Mouse (Mus musculus): ENCODE results near the gene Pank4.

The Pank4 gene

DNA sequence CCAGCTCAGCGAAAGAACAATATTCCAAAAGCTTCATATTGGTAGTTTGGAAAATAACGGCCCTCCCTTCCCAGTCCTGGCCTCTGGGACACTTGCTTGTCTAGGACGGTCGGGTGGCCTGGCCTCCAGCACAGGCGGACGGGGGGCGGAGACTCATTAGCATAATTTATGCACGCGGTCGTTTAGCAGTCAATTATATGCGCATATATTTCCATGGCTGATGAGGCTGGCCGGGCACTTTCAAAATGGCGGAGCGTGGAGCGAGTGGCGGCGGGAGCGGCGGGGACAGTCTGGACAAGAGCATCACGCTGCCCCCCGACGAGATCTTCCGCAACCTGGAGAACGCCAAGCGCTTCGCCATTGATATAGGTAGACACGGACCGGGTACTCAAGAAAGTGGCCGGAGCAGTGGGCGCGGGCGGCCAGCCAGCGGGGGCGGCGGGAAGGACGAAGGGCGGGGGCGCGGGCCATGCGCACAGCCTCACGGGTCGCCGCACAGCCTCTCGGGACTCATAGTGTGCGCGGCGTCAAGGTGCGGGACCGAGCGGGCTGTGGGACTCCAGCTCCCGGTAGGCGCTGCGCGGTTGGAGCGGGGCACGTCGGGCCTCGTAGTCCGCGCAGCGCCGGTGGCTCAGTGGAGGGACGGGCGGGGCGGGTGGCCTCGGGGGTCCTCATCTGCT is at the start of gene Pank4:
Pank4 (plus strand) TSS at position 223 of the 680 bp plus-strand sequence.
- DNase-seq (ENCODE audit: low read depth, low spot score): peak; percentile 87

DNA sequence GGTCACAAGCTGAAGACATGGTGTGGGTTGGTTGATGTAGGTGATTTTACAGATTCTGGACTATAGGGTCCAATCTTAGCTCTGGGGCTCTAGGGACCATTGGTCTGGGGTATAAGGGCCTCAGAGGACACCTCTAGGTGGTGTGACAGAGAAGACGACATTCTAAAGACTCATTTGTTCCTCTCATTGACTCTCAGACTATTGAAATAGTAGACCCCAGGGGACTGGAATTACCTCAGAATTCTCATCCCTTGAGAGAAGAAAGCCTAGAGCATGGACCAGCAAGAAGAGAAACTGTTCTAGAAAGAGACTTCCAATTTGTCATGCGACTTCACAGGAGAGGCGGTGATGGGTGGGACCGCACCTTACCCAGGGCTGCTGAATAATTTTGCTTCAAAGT is 49.7 kb upstream of the Pank4 start:
- no peak for DNase-seq (ENCODE audit: low read depth, low spot score)

DNA sequence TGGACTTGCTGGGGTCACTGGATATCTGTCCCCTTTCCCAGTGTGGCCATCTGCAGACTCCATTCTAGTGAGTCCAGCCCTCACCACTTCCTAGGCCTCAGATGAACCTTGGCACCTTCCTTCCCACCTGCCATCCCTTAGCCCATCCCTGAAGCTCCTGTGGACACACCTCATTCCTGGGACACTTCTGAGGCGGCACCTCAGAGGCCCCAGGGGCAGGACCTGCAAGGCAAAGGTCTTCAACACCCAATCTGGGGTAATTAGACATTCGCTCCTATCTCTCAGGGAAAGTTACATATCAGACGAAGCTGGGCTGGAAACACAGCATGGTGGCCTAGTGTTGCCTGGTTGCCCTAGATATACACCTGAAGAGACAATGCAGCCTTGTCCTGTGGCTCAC is 49.2 kb upstream of the Pank4 start:
- no peak for DNase-seq (ENCODE audit: low read depth, low spot score)

DNA sequence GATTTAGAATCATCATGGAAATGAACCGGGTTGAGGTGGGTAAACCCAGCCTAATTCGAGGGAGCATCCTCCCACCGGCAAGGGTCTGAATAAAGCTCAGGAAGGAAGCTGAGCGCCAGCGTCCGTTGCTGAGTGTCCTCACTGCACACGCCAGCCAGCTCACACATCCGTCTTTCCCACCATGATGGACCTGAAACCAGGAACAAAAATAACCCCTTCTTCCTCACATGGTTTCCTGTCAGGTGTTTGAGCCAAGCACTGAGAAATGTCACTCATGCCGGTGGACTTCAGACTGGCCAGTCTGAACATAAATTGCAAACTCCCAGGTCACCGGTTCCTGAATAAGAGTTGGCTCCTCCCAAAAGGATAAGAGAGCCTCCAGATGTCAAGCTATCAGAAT is 48.6 kb upstream of the Pank4 start:
- DNase-seq (ENCODE audit: low read depth, low spot score): no peak

DNA sequence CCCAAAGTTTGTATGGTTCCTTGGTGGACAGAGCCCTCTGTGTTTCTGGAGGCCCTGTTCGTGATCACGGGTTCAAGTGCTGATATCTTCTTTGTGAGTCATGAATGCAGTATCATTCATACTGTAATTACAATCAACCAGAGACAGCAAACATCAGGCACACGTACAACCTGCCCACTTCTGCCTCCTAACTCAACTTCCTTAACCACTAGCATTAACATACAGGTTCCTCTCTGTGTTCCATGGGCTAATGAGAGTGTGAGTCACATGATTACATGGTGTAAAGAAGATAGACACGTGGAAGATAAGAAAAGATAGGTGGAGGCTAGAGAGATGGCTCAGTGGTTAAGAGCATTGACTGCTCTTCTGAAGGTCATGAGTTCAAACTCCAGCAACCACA is 47.3 kb upstream of the Pank4 start:
- no peak for DNase-seq (ENCODE audit: low read depth, low spot score)

DNA sequence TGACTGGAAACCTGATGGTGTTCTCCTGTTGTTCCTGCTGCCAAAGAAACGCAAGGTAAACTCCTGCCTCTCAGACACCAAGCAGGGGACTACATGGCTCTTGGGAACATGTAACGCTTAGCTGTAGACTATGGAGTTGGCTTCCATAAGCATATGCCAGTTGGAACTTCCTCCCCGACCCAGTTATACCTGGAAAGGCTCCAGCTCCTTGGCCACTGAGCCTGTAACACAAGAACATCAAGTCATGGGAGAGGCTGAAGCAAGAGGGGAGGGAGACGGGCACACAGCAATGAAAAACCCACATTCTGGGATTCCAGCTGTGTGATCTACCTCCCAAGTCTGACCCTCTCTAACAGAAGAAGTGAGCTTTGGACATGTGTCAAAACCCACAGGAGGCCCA is 41.6 kb upstream of the Pank4 start:
- DNase-seq (ENCODE audit: low read depth, low spot score): no peak

DNA sequence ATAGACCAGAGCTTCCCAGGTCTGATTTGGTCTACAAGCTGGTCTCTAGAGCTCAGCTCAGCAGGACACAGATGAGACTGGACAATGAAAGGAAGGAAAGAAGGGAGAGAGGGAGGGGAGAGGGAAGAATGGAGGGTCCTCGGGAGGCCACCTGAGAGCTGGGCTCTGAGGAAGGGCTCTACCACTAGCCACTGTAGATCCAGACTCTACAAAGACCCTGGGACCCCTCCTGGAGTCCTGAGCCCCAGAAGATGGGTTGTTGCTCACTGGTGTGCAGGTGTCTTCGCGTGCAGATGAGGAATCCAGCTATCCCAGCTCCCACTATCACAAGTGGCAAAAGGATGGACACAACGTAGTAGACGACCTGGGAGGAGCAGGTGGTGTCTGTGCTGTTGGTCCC is 41.0 kb upstream of the Pank4 start:
- DNase-seq (ENCODE audit: low read depth, low spot score): no peak

DNA sequence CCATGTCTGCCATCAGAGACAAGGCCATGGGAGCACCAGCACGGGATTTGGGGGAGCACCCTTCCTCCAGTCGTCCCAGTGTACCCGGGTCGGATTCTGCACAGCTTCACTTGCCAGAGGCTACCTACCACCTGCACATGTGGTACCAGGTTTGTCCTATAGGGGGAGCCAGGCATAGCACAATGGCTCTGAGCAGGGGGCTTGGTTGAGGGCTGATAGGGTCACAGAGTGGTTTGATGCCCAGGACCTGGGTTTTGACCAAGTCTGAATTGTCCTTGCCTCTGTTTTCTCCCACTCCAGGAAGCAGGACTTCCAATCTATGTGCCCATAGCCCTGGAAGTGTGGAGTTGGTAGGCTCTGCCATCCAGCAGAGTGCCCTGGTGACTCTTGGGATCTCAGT is 38.5 kb upstream of the Pank4 start:
- peak; percentile 61 for DNase-seq (ENCODE audit: low read depth, low spot score)

DNA sequence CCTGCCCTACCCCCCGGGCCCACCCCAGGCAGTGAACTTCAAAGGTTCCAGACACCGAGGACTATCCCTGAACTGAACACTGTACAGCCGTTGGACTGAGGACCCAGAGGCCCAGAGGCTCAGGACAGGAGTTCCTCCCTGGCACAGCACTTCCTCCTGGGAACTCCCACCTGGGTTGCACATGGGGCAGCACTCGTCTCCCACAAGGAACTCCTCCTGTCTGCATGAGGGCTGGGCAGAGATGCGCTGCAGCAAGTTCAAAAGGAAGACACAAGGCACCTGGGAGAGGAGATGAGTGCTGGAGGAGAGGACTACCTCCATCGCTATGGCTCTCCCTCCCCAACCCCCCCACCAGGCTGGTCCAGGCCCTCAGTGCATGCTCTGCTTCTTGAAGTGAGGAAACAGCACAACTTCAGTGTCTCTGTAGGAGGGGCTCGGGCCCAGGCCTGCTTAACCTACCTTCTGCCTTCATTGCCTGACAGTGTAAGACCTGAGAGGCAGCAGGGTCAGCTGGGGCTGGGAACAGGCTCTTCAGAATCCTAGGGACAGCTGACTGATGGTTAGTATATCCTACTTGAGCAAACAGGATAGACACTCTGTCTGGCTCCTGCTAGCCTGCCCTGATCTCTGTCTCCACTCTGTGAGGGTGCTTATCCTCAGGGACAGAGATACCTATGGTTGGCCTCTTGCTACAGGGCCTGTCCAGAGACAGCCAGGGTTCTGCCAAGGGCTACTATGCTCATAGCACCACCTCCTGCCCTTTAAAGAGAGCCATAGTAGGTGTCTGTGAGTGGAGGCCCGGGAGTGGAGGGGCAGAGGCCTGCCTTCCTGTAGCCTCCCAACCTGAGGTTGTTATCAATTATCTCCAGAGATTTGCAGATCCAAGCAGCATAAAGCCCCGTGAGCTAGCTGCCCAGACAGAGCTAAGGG is 36.7 kb upstream of the Pank4 start:
- peak; percentile 53 for DNase-seq (ENCODE audit: low read depth, low spot score)

DNA sequence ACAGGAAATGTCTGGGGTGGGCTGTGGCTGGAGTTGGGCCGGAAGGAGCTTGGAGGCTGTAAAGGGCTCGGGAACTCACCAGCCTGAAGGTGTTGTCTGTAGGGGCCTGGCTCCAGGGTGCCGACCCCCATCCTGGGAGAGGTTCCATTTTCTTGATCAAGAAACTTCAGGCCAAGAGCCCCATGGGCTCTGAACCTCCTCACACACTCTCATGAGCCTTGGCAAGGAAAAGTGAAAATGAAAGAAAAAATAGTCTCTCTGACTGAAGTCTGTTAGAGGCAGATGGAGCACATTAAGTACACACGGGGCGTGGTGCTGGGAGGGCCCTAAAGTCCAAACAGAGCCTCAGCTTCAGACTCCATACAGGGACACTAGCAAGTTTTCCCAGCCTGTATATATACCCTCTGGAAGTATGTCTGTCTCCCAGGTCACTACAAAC is 36.0 kb upstream of the Pank4 start:
- DNase-seq (ENCODE audit: low read depth, low spot score): peak; percentile 75

DNA sequence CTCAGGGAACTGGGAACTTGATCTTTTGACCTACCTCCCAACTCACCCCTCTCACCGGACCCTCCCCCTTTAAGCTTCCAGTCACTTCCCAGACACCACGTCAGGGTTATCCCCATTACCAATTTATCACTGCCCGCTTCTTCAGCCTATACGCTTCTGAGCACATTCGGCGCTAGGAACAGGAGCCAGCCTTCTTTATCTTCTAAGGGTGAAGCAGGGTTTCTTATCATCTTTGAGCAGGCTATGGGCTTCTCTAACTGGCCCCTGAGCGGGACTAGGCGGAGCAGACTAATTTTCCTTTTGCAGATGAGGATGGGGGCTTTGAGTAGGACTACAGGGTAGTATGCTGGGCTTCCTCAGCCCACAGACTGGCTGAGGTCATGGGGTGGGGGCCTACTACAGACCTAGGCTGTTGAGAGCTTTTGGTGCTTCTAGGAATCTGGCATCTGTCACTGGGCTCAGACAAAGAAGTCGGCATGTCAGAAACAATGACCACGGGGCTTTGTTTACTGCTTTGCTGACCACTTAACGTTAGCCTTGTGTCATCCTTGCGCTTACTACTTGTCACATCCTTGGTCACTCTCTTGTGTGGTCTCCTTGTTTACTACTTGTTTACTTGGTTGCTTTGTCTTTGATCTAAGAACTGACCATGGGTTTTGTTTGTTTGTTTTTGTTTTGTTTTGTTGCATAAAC is 35.4 kb upstream of the Pank4 start, which contains the start of gene Tnfrsf14:
Tnfrsf14 (minus strand) TSS at position 169 of the 693 bp plus-strand sequence.
- DNase-seq (ENCODE audit: low read depth, low spot score): no peak

DNA sequence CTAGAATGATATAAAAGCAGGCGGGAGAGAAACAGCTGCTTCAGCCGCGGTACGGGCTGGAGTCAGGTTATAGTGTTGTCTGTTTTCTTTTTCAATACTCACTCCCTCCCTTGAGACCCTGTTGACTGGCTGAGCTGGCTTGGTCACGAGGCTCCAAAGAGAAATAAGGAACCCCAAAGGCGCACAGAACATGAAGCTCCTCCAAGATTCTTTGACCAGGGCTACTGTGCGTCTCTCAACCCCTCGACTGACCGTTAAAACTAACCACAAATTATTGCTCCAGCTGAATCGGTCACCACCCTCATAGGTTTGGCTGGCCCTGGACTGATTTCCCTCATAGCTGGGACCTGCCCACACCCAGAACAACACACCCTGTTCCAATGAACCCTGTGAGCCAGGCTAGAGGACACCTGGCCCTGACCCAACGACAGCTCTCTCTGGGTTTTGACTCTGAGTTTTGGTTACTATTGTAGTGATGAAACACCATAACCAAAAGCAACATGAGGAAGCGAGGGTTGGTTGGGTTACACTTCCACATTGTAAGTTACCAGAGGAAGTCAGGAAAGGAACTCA is 34.7 kb upstream of the Pank4 start:
- DNase-seq (ENCODE audit: low read depth, low spot score): no peak

DNA sequence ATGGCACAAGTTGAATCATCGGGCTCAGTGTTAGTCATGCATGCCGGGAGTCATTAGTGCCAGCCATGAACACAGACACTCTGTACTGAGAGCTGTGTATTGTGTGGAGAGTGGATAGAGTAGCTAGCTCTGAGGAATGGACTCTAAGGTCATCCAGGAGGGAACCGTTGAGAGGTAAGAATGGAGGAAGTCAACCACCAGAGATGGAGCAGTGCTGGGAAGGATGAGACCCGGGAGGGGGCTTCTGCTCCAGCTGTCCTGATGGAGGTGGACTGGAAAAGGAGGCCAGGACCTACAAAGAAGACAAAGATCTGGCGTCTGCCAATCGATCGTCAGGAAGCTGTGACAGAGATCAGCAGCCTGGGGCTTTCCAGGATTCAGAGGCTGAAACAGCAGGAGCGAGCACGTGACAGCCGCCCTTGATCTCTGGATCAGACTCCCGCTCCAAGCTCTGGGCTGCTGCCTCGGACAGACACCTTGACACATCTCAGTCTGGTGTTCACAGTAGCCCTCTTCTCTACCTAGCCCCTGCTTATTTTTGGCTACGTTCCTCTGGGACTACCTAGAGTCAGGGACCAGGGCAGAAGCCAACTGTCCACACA is 30.5 kb upstream of the Pank4 start:
- DNase-seq (ENCODE audit: low read depth, low spot score): no peak

DNA sequence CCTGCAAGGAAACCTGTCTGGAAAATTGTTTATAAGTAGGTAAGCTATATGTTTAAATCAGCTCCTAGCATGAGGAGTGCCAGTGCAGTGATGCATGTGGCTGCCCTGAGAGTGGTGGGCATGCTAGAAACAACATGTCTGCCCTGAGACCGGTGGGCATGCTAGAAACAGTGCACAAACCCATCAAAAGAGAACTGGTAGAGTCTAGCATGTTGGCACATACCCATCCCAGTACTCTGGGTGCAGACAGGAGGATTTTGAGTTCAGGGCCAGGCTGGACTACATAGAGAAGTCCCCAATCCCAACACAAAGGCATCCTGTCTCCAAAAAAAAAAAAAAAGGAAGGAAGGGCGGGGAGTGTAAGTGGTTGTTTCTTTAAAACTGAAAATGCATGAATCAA is 29.1 kb upstream of the Pank4 start:
- no peak for DNase-seq (ENCODE audit: low read depth, low spot score)

DNA sequence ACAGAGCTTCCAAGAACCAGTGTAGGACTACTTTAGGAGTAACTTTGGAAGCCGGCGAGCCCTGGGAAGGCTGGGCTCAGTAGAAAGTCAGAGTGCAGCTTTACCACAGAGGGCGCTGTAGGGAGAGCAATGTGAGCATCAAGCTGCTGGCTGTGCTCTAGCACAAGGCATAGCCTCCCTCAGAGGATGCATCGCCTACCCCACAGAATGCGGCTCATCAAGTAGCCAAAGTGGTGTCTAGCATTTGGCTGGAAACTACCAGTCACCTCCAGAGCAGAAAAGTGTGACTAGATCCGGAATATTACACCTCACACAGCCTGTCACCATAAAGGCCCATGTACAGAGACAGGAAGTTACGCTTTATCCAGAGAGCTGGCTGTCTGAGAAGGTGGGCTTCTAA is 28.1 kb upstream of the Pank4 start:
- peak; percentile 83 for DNase-seq (ENCODE audit: low read depth, low spot score)

DNA sequence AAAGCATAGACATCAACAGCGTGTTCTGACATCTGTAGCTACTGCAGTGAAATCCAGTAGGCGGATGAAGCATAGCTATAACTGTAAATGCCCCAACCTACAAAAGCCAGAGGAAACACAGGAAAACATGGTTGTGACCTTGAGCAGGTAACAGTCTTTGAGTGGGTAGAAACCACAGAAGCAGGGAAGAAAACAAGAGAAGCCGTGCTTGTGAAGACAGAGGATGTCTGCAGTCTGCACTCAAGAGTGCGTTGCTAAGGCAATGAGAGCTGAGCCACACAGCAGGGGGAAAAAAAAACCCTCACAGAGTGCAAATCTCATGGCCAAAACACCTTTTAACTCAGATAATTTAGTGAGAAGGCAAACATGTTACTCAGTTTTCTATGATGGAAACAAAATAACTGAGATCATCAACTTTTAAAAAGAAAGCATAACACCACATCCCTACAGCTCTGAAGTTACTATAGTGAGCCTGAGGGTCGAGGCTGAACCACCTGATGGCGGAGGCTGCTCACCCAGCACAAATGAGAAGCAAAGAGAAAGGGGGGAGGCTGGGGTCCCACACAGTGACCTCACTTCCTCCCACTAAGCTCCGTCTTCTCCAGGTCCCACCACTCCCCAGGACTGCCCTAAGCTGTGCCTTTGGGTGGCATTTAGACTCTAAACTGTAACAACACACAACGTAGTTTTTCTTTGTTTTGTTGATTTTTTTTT is 27.2 kb upstream of the Pank4 start:
- peak; percentile 91 for DNase-seq (ENCODE audit: low read depth, low spot score)

DNA sequence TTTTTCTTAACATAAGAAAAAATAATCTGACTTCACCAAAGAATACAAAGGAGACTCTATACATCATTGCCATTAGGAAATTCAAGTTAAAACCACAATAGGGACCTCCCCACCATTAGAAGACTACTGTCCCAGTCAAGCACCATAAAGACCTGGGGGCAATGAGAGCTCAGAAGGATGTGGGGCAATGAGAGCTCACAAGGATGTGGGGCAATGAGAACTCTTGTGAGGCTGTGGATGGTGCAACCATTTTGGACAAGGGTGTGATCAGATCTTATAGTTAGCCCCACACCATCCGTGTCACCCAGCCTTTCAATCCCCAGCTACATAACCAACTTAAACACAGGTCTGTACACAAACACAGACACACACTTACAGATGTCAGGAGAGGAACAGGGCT is 26.2 kb upstream of the Pank4 start:
- DNase-seq (ENCODE audit: low read depth, low spot score): no peak

DNA sequence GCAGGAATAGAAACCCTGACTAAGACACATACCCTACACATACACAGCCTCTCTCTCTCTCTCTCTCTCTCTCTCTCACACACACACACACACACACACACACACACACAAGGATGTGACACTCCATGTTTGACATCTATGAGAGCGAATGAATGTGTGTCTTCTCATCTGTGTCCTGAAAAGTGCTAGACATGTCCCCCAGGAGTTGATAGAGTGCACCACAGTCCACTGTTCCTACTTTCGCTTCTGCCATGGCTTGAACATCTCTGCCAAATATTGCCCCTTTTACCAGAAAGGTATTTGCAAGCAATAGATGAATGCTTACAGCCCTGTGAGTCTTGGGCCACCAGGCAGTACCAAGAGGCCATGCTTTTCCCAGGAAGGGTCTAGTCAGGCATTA is 23.8 kb upstream of the Pank4 start:
- no peak for DNase-seq (ENCODE audit: low read depth, low spot score)

DNA sequence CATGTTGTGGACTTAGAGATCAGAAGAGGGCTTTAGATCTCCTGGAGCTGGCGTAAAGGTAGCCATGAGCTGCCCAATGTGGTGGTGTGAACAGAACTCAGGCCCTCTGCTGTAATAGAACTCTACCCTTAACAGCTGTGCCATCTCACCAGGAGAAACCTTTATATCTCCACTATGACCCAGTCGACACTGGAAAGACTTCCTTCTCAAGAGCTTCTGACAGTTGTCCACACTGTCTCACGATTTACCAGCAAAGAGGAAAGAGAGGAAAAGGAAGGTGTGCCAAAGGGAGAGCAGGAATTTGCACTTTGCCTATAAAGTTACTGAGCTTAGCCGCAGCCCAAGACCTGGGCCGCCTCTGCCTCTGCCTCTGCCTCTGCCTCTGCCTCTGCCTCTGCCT is 22.1 kb upstream of the Pank4 start:
- DNase-seq (ENCODE audit: low read depth, low spot score): no peak

DNA sequence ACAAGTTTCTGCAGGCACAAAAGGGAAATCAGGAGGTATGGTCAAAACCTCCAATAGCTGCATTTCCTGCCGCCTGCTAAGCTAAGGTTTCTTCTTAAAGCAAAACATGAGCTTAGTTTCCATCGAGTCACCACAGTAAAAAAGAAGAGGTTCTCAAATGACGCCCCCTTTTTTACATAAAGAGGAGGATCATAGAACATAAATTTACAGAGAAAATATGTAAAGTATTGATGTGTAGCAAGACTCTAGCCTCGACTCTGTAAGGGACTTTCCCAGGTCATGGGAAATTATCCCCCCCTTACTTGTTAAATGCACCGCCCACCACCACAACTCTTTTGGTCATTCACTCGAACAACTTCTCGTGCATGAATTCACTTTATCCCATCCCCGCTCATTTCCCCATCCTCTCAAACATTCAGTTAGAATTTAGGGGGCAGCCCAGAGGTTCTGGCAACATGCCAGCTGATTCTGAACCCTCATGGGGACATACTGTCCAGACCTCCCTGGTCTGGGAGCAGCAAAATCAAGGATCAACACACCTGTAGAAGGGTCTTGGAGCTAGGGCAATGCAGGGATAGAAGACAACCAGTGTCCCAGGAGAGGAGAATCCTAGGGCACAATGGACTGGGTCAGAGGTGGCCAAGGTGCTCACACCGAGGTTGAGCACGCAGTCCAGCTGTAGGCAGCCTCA is 21.1 kb upstream of the Pank4 start:
- peak; percentile 82 for DNase-seq (ENCODE audit: low read depth, low spot score)
